Comparison of ENCODE assay signal across 23 mouse cellular contexts in the genomic region with DNA sequence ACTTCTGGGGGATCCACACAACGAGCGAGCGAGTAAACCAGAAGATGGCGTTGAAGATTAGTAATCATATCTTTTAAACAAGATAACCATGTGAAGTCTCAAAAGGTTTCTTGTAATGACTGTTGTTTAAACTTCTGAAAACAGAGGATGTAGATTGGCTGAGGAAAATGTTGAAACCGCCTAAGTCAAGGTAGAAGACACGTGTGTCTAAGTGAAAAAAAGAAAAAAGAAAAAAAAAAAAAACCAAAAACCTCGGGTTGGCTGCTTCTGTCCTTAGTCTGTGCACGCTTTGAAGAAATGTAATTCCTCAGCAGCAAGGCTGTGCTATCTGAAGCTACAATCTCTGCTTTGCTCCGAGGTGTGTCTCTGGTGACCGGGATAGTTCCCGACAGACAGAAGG. TPM values are rescaled to one million over a fixed set of nuclear protein-coding genes. Genes with fewer than 3 reads are reported as not detected.
"Had no signal": no experiment of that assay in that cellular context is flagged by ENCODE, and none has a peak within 500 bp of the region (broad histone marks: within the 10 kb centered on the region; RNA-seq: fewer than 3 reads in every experiment).

No protein-coding gene starts in this region.

- H3K27ac ChIP-seq: kidney, embryonic 15.5 days; left cerebral cortex, adult 2 months; limb, embryonic 12.5 days; limb, embryonic 15.5 days; liver, embryonic 14.5 days; lung, embryonic 15.5 days; midbrain, embryonic 10.5 days; neural tube, embryonic 12.5 days; neural tube, embryonic 15.5 days; stomach, postnatal 0 days had no signal

- DNase-seq: kidney, postnatal 10 days; kidney, postnatal 36 days; layer of hippocampus, postnatal 36 days; liver, postnatal 0 days; lung, postnatal 10 days; lung, postnatal 36 days; midbrain, embryonic 14.5 days; right cerebral cortex, adult 18-20 months; right cerebral cortex, postnatal 14 days; right cerebral cortex, postnatal 4 days; thymus, adult 2 months; thymus, postnatal 36 days had no signal

- H3K4me3 ChIP-seq: kidney, embryonic 15.5 days; left cerebral cortex, adult 2 months; limb, embryonic 12.5 days; limb, embryonic 15.5 days; lung, embryonic 15.5 days; megakaryocyte, embryonic 14.5 days; midbrain, embryonic 10.5 days; neural tube, embryonic 12.5 days; neural tube, embryonic 15.5 days had no signal

- ATAC-seq: liver, postnatal 0 days had no signal

RNA-seq across cellular contexts. Expression of gene Irf4, which starts 1.5 kb away (rescaled TPM):
- polyA plus RNA-seq: limb, embryonic 12.5 days; midbrain, embryonic 10.5 days had no signal
